Comparison of ENCODE assay signal across 23 mouse cellular contexts in genomic region chr14:102828442-102828841, GRCm38 (mm10).
A peak's percentile ranks its signal among the peaks of the same experiment; 100 is the strongest.
DNase-seq lines count a peak whose midpoint lies in the region; ATAC-seq and TF ChIP-seq lines count a peak whose summit lies in the region.
"Had no signal": no experiment of that assay in that cellular context is flagged by ENCODE, and none has a peak within 500 bp of the region (broad histone marks: within the 10 kb centered on the region; RNA-seq: fewer than 3 reads in every experiment).

No protein-coding gene starts in this region.

- intact Hi-C loops in gastrocnemius, postnatal 14 days (cut with DNase I; ENCODE audit: low total_unique reads) = no loop called here

- no peaks in the 10 kb centered on the region for H3K27me3 ChIP-seq in CH12.LX (replicated peaks)
- H3K27me3 ChIP-seq in intestine, postnatal 0 days (replicated peaks; ENCODE audit: control insufficient read depth, insufficient read depth, low read length) = no peaks in the 10 kb centered on the region
- H3K27me3 ChIP-seq: forebrain, embryonic 15.5 days; hindbrain, embryonic 13.5 days; liver, embryonic 15.5 days; stomach, embryonic 15.5 days had no signal

- 87% methylated on average over 3 of the region's 3 CpGs for WGBS in intestine, postnatal 0 days

- TF ChIP-seq RAD21 in CH12.LX (IDR thresholded peaks at IDR 0.05; ENCODE audit: low read depth, low read length) = no peak

- peak; percentile 27 for DNase-seq in lung, postnatal 36 days
- no peak for DNase-seq in lung, postnatal 14 days
- DNase-seq in CH12.LX (ENCODE audit: extremely low read depth) = no peak
- no peak for DNase-seq in gastrocnemius, postnatal 14 days
- DNase-seq: adrenal gland, postnatal 36 days; cerebellum, adult 18-20 months; gastrocnemius, postnatal 36 days; kidney, adult 8-10 months; kidney, postnatal 14 days; lung, postnatal 10 days; thymus, adult 18-20 months had no signal

- no peak for TF ChIP-seq EP300 in CH12.LX (IDR thresholded peaks at IDR 0.05; ENCODE audit: low read length)

- dilution Hi-C loops in CH12.LX (cut with MboI; ENCODE audit: extremely low pct_ligation_motif_present, extremely low pct_unique_long_range_greater_than_20kb, low sequenced_read_pairs) = no loop called here

- peaks cover 33 to 65% of the 10 kb centered on the region in 2 experiments for H3K4me1 ChIP-seq in CH12.LX (ENCODE audit: control insufficient read depth in 1 of 2, insufficient read depth in 2 of 2)
- H3K4me1 ChIP-seq in intestine, postnatal 0 days (replicated peaks; ENCODE audit: control insufficient read depth, insufficient read depth, low read length) = no peaks in the 10 kb centered on the region
- H3K4me1 ChIP-seq: forebrain, embryonic 15.5 days; hindbrain, embryonic 13.5 days; liver, embryonic 15.5 days; stomach, embryonic 15.5 days had no signal

- in situ Hi-C loops in CH12.LX (cut with MboI; ENCODE audit: low pct_ligation_motif_present, low pct_unique_long_range_greater_than_20kb, low sequenced_read_pairs) = no loop called here

- peak overlapping the region; percentile 91 for H3K4me2 ChIP-seq in CH12.LX (ENCODE audit: insufficient read depth, low read depth, poor library complexity, severe bottlenecking)
- H3K4me2 ChIP-seq in intestine, postnatal 0 days (replicated peaks; ENCODE audit: low read depth) = no peak overlapping the region
- H3K4me2 ChIP-seq: forebrain, embryonic 15.5 days; hindbrain, embryonic 13.5 days; liver, embryonic 15.5 days; midbrain, embryonic 11.5 days; stomach, embryonic 15.5 days had no signal

- 0 out of 2 replicates have a peak overlapping the region, but pooled peaks have one; percentile 3 for H3K9ac ChIP-seq in CH12.LX (ENCODE audit: insufficient read depth, low read depth)
- no peak overlapping the region for H3K9ac ChIP-seq in intestine, postnatal 0 days (ENCODE audit: low read depth, low read length)
- H3K9ac ChIP-seq: forebrain, embryonic 15.5 days; hindbrain, embryonic 13.5 days; liver, embryonic 15.5 days; stomach, embryonic 15.5 days had no signal

- H3K9me3 ChIP-seq in CH12.LX (replicated peaks; ENCODE audit: low read length) = no peaks in the 10 kb centered on the region
- H3K9me3 ChIP-seq in intestine, postnatal 0 days (ENCODE audit: control insufficient read depth) = no peaks in the 10 kb centered on the region
- H3K9me3 ChIP-seq: forebrain, embryonic 15.5 days; heart, embryonic 10.5 days; hindbrain, embryonic 13.5 days; liver, embryonic 15.5 days; stomach, embryonic 15.5 days had no signal

- no peak for TF ChIP-seq POLR2A in CH12.LX (IDR thresholded peaks at IDR 0.05; ENCODE audit: low read depth, low read length)

- peak; percentile 67 for ATAC-seq in granulocyte monocyte progenitor cell, adult 5-6 weeks (replicated peaks; ENCODE audit: poor library complexity, severe bottlenecking)
- ATAC-seq in neutrophil, adult 5-6 weeks (ENCODE audit: extremely low read depth, insufficient number of reproducible peaks, low FRiP score, poor library complexity, severe bottlenecking) = peak; percentile 64
- ATAC-seq in intestine, postnatal 0 days = no peak
- ATAC-seq: forebrain, embryonic 15.5 days; inflammation-experienced regulatory T-cells, adult 6 months had no signal

- TF ChIP-seq CTCF in CH12.LX (conservative IDR thresholded peaks at IDR 0.05 in 1 of 2, IDR thresholded peaks at IDR 0.05 in 1 of 2; ENCODE audit: low read depth in 2 of 2, low read length in 2 of 2) = no peak
- TF ChIP-seq CTCF in intestine, postnatal 0 days (IDR thresholded peaks at IDR 0.05; ENCODE audit: low read depth) = no peak

- peaks cover 0 to 18% of the 10 kb centered on the region in 2 experiments for H3K36me3 ChIP-seq in CH12.LX (replicated peaks in 1 of 2; ENCODE audit: control insufficient read depth in 1 of 2, insufficient read depth in 1 of 2, low read length in 1 of 2)
- no peaks in the 10 kb centered on the region for H3K36me3 ChIP-seq in intestine, postnatal 0 days (ENCODE audit: control insufficient read depth, insufficient read depth)
- H3K36me3 ChIP-seq: forebrain, embryonic 15.5 days; heart, embryonic 10.5 days; hindbrain, embryonic 13.5 days; liver, embryonic 15.5 days; stomach, embryonic 15.5 days had no signal

- H3K79me2 ChIP-seq in CH12.LX (replicated peaks; ENCODE audit: control insufficient read depth, extremely low read depth, insufficient read depth, poor library complexity, severe bottlenecking) = no peaks in the 10 kb centered on the region

- H3K27ac ChIP-seq in CH12.LX (ENCODE audit: insufficient read depth, low read depth) = peak overlapping the region; percentile 36; the same call in 1 of the 2 replicates
- H3K27ac ChIP-seq in intestine, postnatal 0 days (ENCODE audit: low read depth, low read length) = no peak overlapping the region
- H3K27ac ChIP-seq: forebrain, embryonic 15.5 days; heart, embryonic 10.5 days; hindbrain, embryonic 13.5 days; left cerebral cortex, adult 2 months; liver, embryonic 15.5 days; stomach, embryonic 15.5 days had no signal

- H3K4me3 ChIP-seq in CH12.LX (replicated peaks in 1 of 3; ENCODE audit: low read depth in 2 of 3, low read length in 2 of 3, poor library complexity in 1 of 3) = no peak overlapping the region
- H3K4me3 ChIP-seq in intestine, postnatal 0 days (ENCODE audit: low read depth, low read length) = no peak overlapping the region
- H3K4me3 ChIP-seq: forebrain, embryonic 15.5 days; heart, embryonic 10.5 days; hindbrain, embryonic 13.5 days; layer of hippocampus, adult 2 months; left cerebral cortex, adult 2 months; liver, embryonic 15.5 days; stomach, embryonic 15.5 days had no signal

TF ChIP-seq in CH12.LX, 34 proteins besides CTCF, POLR2A, EP300 and RAD21:
- TF ChIP-seq GABPA (IDR thresholded peaks at IDR 0.05; ENCODE audit: insufficient replicate concordance, low read depth, low read length) = no peak
- TF ChIP-seq CHD1 (IDR thresholded peaks at IDR 0.05; ENCODE audit: low read depth, low read length) = no peak
- TF ChIP-seq MAX (IDR thresholded peaks at IDR 0.05; ENCODE audit: low read length) = 0 out of 2 replicates have a peak, but pooled peaks have one; percentile 35
- TF ChIP-seq MXI1 (IDR thresholded peaks at IDR 0.05; ENCODE audit: low read depth, low read length) = no peak
- TF ChIP-seq BHLHE40 (IDR thresholded peaks at IDR 0.05; ENCODE audit: low read depth, low read length) = peak; percentile 87
- no peak for TF ChIP-seq NRF1 (IDR thresholded peaks at IDR 0.05; ENCODE audit: low read depth, low read length)
- no peak for TF ChIP-seq RCOR1 (conservative IDR thresholded peaks at IDR 0.05; ENCODE audit: low read depth, low read length)
- no peak for TF ChIP-seq KAT2A (IDR thresholded peaks at IDR 0.05; ENCODE audit: insufficient replicate concordance, low read length)
- peak; percentile 42; the same call in 1 of the 2 replicates for TF ChIP-seq ETS1 (conservative IDR thresholded peaks at IDR 0.05; ENCODE audit: low read depth, low read length)
- TF ChIP-seq MAFK (IDR thresholded peaks at IDR 0.05; ENCODE audit: insufficient replicate concordance, low read length) = no peak
- no peak for TF ChIP-seq IRF4 (IDR thresholded peaks at IDR 0.05; ENCODE audit: low read depth, low read length)
- TF ChIP-seq ZMIZ1 (IDR thresholded peaks at IDR 0.05; ENCODE audit: low read depth, low read length) = no peak
- no peak for TF ChIP-seq E2F4 (IDR thresholded peaks at IDR 0.05; ENCODE audit: insufficient replicate concordance, low read depth, low read length)
- TF ChIP-seq ZNF384 (IDR thresholded peaks at IDR 0.05; ENCODE audit: low read depth, low read length) = no peak
- TF ChIP-seq MYC (IDR thresholded peaks at IDR 0.05; ENCODE audit: low read depth, low read length) = no peak
- peak; percentile 53 for TF ChIP-seq USF1 (IDR thresholded peaks at IDR 0.05; ENCODE audit: low read depth, low read length)
- no peak for TF ChIP-seq MEF2A (IDR thresholded peaks at IDR 0.05; ENCODE audit: borderline replicate concordance, low read depth, low read length)
- no peak for TF ChIP-seq ELF1 (IDR thresholded peaks at IDR 0.05; ENCODE audit: low read depth, low read length)
- no peak for TF ChIP-seq POLR2AphosphoS2 (IDR thresholded peaks at IDR 0.05; ENCODE audit: low read depth, low read length)
- TF ChIP-seq HCFC1 (IDR thresholded peaks at IDR 0.05; ENCODE audit: low read depth, low read length) = no peak
- no peak for TF ChIP-seq TBP (conservative IDR thresholded peaks at IDR 0.05; ENCODE audit: low read depth, low read length)
- no peak for TF ChIP-seq JUND (conservative IDR thresholded peaks at IDR 0.05; ENCODE audit: low read depth, low read length)
- TF ChIP-seq USF2 (conservative IDR thresholded peaks at IDR 0.05; ENCODE audit: low read depth, low read length) = peak; percentile 60
- no peak for TF ChIP-seq SIN3A (IDR thresholded peaks at IDR 0.05; ENCODE audit: low read length)
- no peak for TF ChIP-seq TCF12 (IDR thresholded peaks at IDR 0.05; ENCODE audit: low read depth, low read length)
TF ChIP-seq in CH12.LX: peak in this region for 5.
